Mouse (Mus musculus) leukemia stem cell, adult 10-12 weeks (primary cell): Measurements from ENCODE around the gene Hus1b. TPM values are rescaled to one million over a fixed set of nuclear protein-coding genes. Genes with fewer than 3 reads are reported as not detected.

ENCODE experiments used
- polyA plus RNA-seq: library from polyadenylated mRNA; stranded (reverse); fragments of >175 nt; gene quantifications from 2 replicates; pipeline ENCODE4 v1.2.3, GENCODE M21; 2012; ENCODE audit warnings: low replicate concordance

The Hus1b gene
- 0.15 TPM in 1 of 2 replicates, not detected in the other for polyA plus RNA-seq

DNA sequence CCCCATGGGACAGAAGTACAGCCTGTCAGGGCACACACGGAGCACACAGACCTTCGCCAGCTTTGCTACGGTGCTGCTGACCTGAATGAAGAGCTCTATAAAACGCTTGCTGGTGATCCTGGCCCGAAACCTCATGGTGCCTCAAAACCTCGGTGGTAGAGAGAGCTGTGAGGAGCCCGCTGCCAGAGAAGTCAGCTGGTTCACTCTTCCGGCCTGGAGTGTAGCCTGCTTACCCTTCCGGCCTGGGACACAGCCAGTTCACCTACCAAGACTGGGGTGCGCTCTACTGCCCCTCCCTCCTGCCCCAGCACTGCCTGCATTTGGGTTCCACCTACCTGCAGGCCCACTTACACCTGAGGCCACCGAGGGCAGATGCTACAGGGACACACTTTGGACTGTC, at the start of gene Hus1b:
TSS of gene Hus1b (minus strand) at position 220 of the 400 bp plus-strand sequence.

DNA sequence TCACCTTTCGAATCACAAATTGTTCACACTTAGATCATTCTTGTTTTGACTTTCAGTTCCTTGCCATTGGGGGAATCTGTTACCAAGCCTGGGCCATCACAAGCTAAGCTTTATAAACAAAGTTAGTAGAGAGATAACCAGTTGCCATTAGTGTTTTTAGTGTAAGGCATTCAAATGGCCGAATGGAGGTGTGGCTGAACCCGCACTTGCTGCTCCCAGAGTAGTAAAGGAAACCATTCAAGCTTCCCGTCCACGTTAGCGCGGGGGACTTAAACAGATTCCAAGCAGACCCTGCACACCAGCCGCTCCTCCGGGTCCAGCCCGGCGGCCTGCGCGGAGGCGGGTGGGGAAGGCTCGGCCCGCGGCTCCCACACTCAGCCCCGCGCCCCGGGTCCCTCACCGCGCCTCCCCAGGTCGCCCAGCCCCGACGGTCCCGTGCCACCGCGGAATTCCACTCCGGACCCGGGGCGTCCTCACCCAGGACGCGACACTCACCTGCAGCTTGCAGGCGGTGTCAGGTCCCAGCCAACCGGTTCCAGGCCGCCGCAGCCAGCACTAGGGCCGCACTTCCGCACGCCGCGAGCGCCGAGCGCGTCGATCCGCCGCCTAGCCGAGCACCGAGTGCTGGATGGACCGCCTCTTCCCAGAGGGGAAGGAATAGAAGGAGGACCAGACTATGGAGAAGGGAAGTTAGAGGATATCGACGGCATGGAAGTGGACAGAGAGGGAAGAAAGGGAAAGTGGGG, 26.1 kb upstream of the Hus1b start, which contains the start of the genes Exoc2 and Gm5447:
TSS of gene Exoc2 (minus strand) at position 593 of the 746 bp plus-strand sequence.
TSS of gene Gm5447 (plus strand) at position 704 of the 746 bp plus-strand sequence.

Other genes with a start within 250 kb of the Hus1b start
- 1.4 and 1.8 TPM in 2 replicates for gene Irf4, start 198.5 kb downstream of the Hus1b start, polyA plus RNA-seq
- gene Exoc2, start 26.3 kb upstream of the Hus1b start, polyA plus RNA-seq, result 3.0 and 8.1 TPM in 2 replicates
- gene Gm5447, start 26.4 kb upstream of the Hus1b start, polyA plus RNA-seq, result 0.23 TPM in 1 of 2 replicates, not detected in the other